Mouse (Mus musculus) intestine, embryonic 16.5 days (tissue): ENCODE results near the gene Jam2. TPM values are rescaled to one million over a fixed set of nuclear protein-coding genes. Genes with fewer than 3 reads are reported as not detected.

Experiments used
- ATAC-seq: fragments of 200-750 bp; cut with Nextera tagmentation; 2 replicates; pipeline ENCODE4 v1.8.0; 2017; ENCODE audit warnings: moderate TSS enrichment, moderate library complexity
- H3K27ac ChIP-seq: fragments of 300-500 bp; sonication (generic); 2 replicates; pipeline ENCODE4 v1.5.1; 2014; ENCODE audit warnings: mild to moderate bottlenecking, low read length
- H3K27me3 ChIP-seq: fragments of 300-500 bp; sonication (generic); replicated peaks from 2 replicates; pipeline ENCODE4 v1.6.1; 2014; ENCODE audit warnings: low read length, control low read depth, mixed read lengths; ENCODE audit not compliant: control insufficient read depth, insufficient read depth
- H3K36me3 ChIP-seq: fragments of 300-500 bp; sonication (generic); 2 replicates; pipeline ENCODE4 v1.6.1; 2014; ENCODE audit warnings: low read length, control low read depth; ENCODE audit not compliant: control insufficient read depth, insufficient read depth
- H3K4me1 ChIP-seq: fragments of 300-500 bp; sonication (generic); 2 replicates; pipeline ENCODE4 v1.6.1; 2014; ENCODE audit warnings: low read length, control low read depth, mixed read lengths; ENCODE audit not compliant: control insufficient read depth, insufficient read depth
- H3K4me2 ChIP-seq: fragments of 300-500 bp; sonication (generic); 2 replicates; pipeline ENCODE4 v1.6.1; 2014; ENCODE audit warnings: low read depth, low read length, control low read depth
- H3K4me3 ChIP-seq: fragments of 300-500 bp; sonication (generic); 2 replicates; pipeline ENCODE4 v1.5.1; 2014; ENCODE audit warnings: mild to moderate bottlenecking, low read length
- H3K9ac ChIP-seq: fragments of 300-500 bp; sonication (generic); 2 replicates; pipeline ENCODE4 v1.6.1; 2014; ENCODE audit warnings: low read depth, low read length
- H3K9me3 ChIP-seq: fragments of 300-500 bp; sonication (generic); 2 replicates; pipeline ENCODE4 v1.6.1; 2016; ENCODE audit warnings: low read length, control low read depth; ENCODE audit not compliant: control insufficient read depth
- WGBS: fragments of 180-500 bp; shearing (Covaris S2); extraction: QIAGEN DNeasy Blood & Tissue Kit; methylation state at CpG from one replicate; pipeline ENCODE4 v1.1.7; 2014; 5-methylcytosine and 5-hydroxymethylcytosine counted together
- polyA plus RNA-seq: library from polyadenylated mRNA; unstranded; fragments of >200 nt; fragmentation: Nextera tagmentation; extraction: Ambion mirVana; gene quantifications from 2 replicates; pipeline ENCODE4 v1.2.1, GENCODE M21; 2015

Gene Jam2
- polyA plus RNA-seq, 1 experiment from 2014 or later = 5.5 TPM

GRCm38 (mm10) chr16:84831696-84832095 lies 57.8 kb downstream of the Jam2 start:
- Histone ChIP-seq H3K4me3 (no peak overlapping the region), H3K9me3 (no peaks in the 10 kb centered on the region), H3K4me1 (peaks cover 7% of the 10 kb centered on the region; the same call in 1 of the 2 replicates), H3K4me2 (no peak overlapping the region), H3K27me3 (no peaks in the 10 kb centered on the region), H3K27ac (no peak overlapping the region), H3K9ac (no peak overlapping the region), H3K36me3 (peaks cover 18% of the 10 kb centered on the region)
- 75% methylated on average over 5 of the region's 5 CpGs for WGBS
- no peak for ATAC-seq

- Histone ChIP-seq H3K27me3 (no peaks in the 10 kb centered on the region), H3K9me3 (no peaks in the 10 kb centered on the region), H3K4me3 (no peak overlapping the region), H3K9ac (no peak overlapping the region), H3K27ac (no peak overlapping the region), H3K4me2 (no peak overlapping the region), H3K36me3 (peaks cover 18% of the 10 kb centered on the region), H3K4me1 (peaks cover 8% of the 10 kb centered on the region; the same call in 1 of the 2 replicates)
- WGBS = 93% methylated on average over 5 of the region's 5 CpGs
- ATAC-seq = no peak
These were observed 58.8 kb downstream of the Jam2 start for GRCm38 (mm10) chr16:84832736-84833135.

- Histone ChIP-seq H3K36me3 (peaks cover 11% of the 10 kb centered on the region; the same call in 1 of the 2 replicates), H3K4me1 (peaks cover 8% of the 10 kb centered on the region; the same call in 1 of the 2 replicates), H3K9ac (peak overlapping the region; percentile 100), H3K27ac (peak overlapping the region; percentile 100), H3K27me3 (no peaks in the 10 kb centered on the region), H3K4me2 (peak overlapping the region; percentile 65), H3K4me3 (peak overlapping the region; percentile 96), H3K9me3 (no peaks in the 10 kb centered on the region)
- no peak; the same call in 1 of the 2 replicates for ATAC-seq
- 1% methylated on average over 22 of the region's 22 CpGs for WGBS
These were observed 60.4 kb downstream of the Jam2 start for GRCm38 (mm10) chr16:84834344-84834743.

- peaks cover 8% of the 10 kb centered on the region; the same call in 1 of the 2 replicates for H3K4me1 ChIP-seq
- peak within 1 kb of the TSS; percentile 100 for H3K9ac ChIP-seq
- no peaks in the 10 kb centered on the region for H3K27me3 ChIP-seq
- peak; percentile 95 for ATAC-seq
- H3K27ac ChIP-seq = peak within 1 kb of the TSS; percentile 100
- H3K4me2 ChIP-seq = peak within 1 kb of the TSS; percentile 72
- no peaks in the 10 kb centered on the region for H3K9me3 ChIP-seq
- WGBS = under 1% methylated on average over 52 of the region's 52 CpGs
- peaks cover 10% of the 10 kb centered on the region; the same call in 1 of the 2 replicates for H3K36me3 ChIP-seq
- H3K4me3 ChIP-seq = peak within 1 kb of the TSS; percentile 96
These were observed 61.0 kb downstream of the Jam2 start, which contains the start of gene Gabpa for GRCm38 (mm10) chr16:84834745-84835440. Gabpa (plus strand) TSS chr16:84834925.

GRCm38 (mm10) chr16:84835441-84835822 lies 61.5 kb downstream of the Jam2 start, which contains the start of gene Atp5j:
Atp5j (minus strand) TSS chr16:84835625.
- H3K27ac ChIP-seq = peak within 1 kb of the TSS; percentile 100
- peaks cover 8% of the 10 kb centered on the region; the same call in 1 of the 2 replicates for H3K4me1 ChIP-seq
- peak within 1 kb of the TSS; percentile 100 for H3K9ac ChIP-seq
- ATAC-seq = peak; percentile 68
- peak within 1 kb of the TSS; percentile 96 for H3K4me3 ChIP-seq
- H3K36me3 ChIP-seq = peaks cover 5% of the 10 kb centered on the region; the same call in 1 of the 2 replicates
- 0% methylated on average over 57 of the region's 57 CpGs for WGBS
- H3K9me3 ChIP-seq = no peaks in the 10 kb centered on the region
- H3K27me3 ChIP-seq = no peaks in the 10 kb centered on the region
- H3K4me2 ChIP-seq = peak within 1 kb of the TSS; percentile 72

GRCm38 (mm10) chr16:84835823-84836743 lies 62.2 kb downstream of the Jam2 start:
- Histone ChIP-seq H3K9ac (peak overlapping the region; percentile 100), H3K9me3 (no peaks in the 10 kb centered on the region), H3K27ac (peak overlapping the region; percentile 100), H3K4me2 (peak overlapping the region; percentile 72), H3K36me3 (peaks cover 4% of the 10 kb centered on the region; the same call in 1 of the 2 replicates), H3K27me3 (no peaks in the 10 kb centered on the region), H3K4me3 (peak overlapping the region; percentile 96), H3K4me1 (peaks cover 8% of the 10 kb centered on the region; the same call in 1 of the 2 replicates)
- ATAC-seq = peak; percentile 30
- 4% methylated on average over 29 of the region's 29 CpGs for whole genome bisulfite sequencing

GRCm38 (mm10) chr16:84838576-84838975 lies 64.7 kb downstream of the Jam2 start:
- 76% methylated on average over 2 of the region's 2 CpGs for WGBS
- H3K4me2 ChIP-seq = no peak overlapping the region
- ATAC-seq = no peak
- H3K9ac ChIP-seq = no peak overlapping the region
- H3K9me3 ChIP-seq = no peaks in the 10 kb centered on the region
- H3K4me1 ChIP-seq = 0 out of 2 replicates have a peak, but pooled peaks cover 4% of the 10 kb centered on the region
- H3K27ac ChIP-seq = no peak overlapping the region
- no peaks in the 10 kb centered on the region for H3K27me3 ChIP-seq
- no peaks in the 10 kb centered on the region for H3K36me3 ChIP-seq
- H3K4me3 ChIP-seq = no peak overlapping the region

GRCm38 (mm10) chr16:84853492-84853891 lies 79.6 kb downstream of the Jam2 start:
- Histone ChIP-seq H3K36me3 (0 out of 2 replicates have a peak, but pooled peaks cover 3% of the 10 kb centered on the region), H3K27ac (no peak overlapping the region)

GRCm38 (mm10) chr16:84864656-84865055 lies 90.7 kb downstream of the Jam2 start:
- Histone ChIP-seq H3K9me3 (no peaks in the 10 kb centered on the region), H3K4me2 (no peak overlapping the region), H3K4me3 (no peak overlapping the region), H3K27ac (no peak overlapping the region), H3K27me3 (no peaks in the 10 kb centered on the region), H3K9ac (no peak overlapping the region), H3K36me3 (peaks cover 10% of the 10 kb centered on the region; the same call in 1 of the 2 replicates), H3K4me1 (no peaks in the 10 kb centered on the region)
- 80% methylated on average over 8 of the region's 8 CpGs for WGBS
- no peak for ATAC-seq

More at GRCm38 (mm10) chr16:84853492-84853891, 79.6 kb downstream of the Jam2 start:
- Histone ChIP-seq H3K27me3 (no peaks in the 10 kb centered on the region), H3K4me2 (no peak overlapping the region), H3K4me3 (no peak overlapping the region), H3K9ac (no peak overlapping the region), H3K4me1 (no peaks in the 10 kb centered on the region), H3K9me3 (no peaks in the 10 kb centered on the region)
- ATAC-seq = no peak
- 86% methylated on average over 6 of the region's 6 CpGs for WGBS
